Mouse (Mus musculus) layer of hippocampus, adult 18-20 months (tissue): ENCODE measurements around the gene Tdpoz3. TPM values are rescaled to one million over a fixed set of nuclear protein-coding genes. Genes with fewer than 3 reads are reported as not detected.
A peak's percentile ranks its signal among the peaks of the same experiment; 100 is the strongest.
"Not testable (repeated sequence)": the region's sequence is repeated elsewhere in the genome, so short reads cannot be mapped to it uniquely, and the experiment has no call there.

Experiments used
- DNase-seq, 2 experiments: peaks; one replicate each; pipeline ENCODE4 v3.0.0; 2022; ENCODE audit warnings: low spot score in 2 of 2
- long read RNA-seq: library from polyadenylated mRNA; stranded (forward); transcript quantifications from one replicate; pipeline ENCODE4 v2.0.0, GENCODE M21; 2021
- total RNA-seq, 2 experiments: library from RNA; stranded (reverse); gene quantifications; 2 replicates each; pipeline ENCODE4 v1.2.3; 2021

The Tdpoz3 gene
- total RNA-seq = not detected
- long read RNA-seq = 0 reads

- not testable (repeated sequence) for DNase-seq
Measured at GRCm38 (mm10) chr3:93825720-93826119, at the start of gene Tdpoz3. TSS of gene Tdpoz3 (plus strand) at chr3:93826020.

- not testable (repeated sequence) for DNase-seq
Measured at GRCm38 (mm10) chr3:93796098-93796497, 29.7 kb upstream of the Tdpoz3 start, which contains the start of gene Tdpoz4. TSS of gene Tdpoz4 (plus strand) at chr3:93796398.

GRCm38 (mm10) chr3:93813341-93813740, 12.5 kb upstream of the Tdpoz3 start:
- DNase-seq = peak in 1 of 2 experiments; percentile 2

- not testable (repeated sequence) for DNase-seq
Measured at GRCm38 (mm10) chr3:93858957-93859356, 33.1 kb downstream of the Tdpoz3 start.

GRCm38 (mm10) chr3:93870635-93871034, 44.8 kb downstream of the Tdpoz3 start:
- DNase-seq = not testable (repeated sequence)

Other genes starting within 250 kb of the Tdpoz3 start
- gene Tdpoz2, start 173.3 kb upstream of the Tdpoz3 start, total RNA-seq = not detected
- gene Tdpoz1, start 149.7 kb upstream of the Tdpoz3 start, total RNA-seq = not detected
- gene Gm37596, start 132.9 kb upstream of the Tdpoz3 start, total RNA-seq = not detected
- not detected for gene Gm5773, start 53.0 kb upstream of the Tdpoz3 start, total RNA-seq
- gene Tdpoz4, start 29.6 kb upstream of the Tdpoz3 start, total RNA-seq = not detected
- not detected for gene Gm9117, start 117.5 kb downstream of the Tdpoz3 start, total RNA-seq
- not detected for gene Tdpoz5, start 135.3 kb downstream of the Tdpoz3 start, total RNA-seq
- gene Gm9125, start 228.9 kb downstream of the Tdpoz3 start, total RNA-seq = not detected
- not detected for gene Gm10697, start 246.6 kb downstream of the Tdpoz3 start, total RNA-seq